Mouse (Mus musculus): ENCODE measurements around the gene Gorasp2.

DNA sequence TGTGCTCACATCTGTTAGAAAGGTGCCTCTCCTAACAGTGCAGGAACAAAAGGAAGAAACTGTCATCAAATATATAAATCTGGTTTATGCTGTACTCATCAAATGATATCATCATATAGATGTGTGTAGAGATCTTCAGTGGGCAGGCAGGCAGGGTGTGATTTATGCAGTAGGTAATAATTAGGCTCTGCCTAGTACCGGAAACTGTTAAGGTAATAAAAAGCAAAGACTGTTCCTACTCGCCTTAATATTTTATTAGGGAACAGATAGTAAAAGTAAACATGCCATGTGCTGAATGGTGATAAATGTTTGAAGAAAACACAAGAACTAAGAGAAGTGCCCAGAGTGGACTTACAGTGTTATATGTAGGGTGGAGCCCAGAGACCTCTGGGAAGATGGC lies 20.9 kb downstream of the Gorasp2 start:
- TF ChIP-seq CTCF (IDR thresholded peaks at IDR 0.05; ENCODE audit: control insufficient read depth, insufficient read depth, insufficient replicate concordance, low read depth, low read length) (no peak), POLR2A (IDR thresholded peaks at IDR 0.05; ENCODE audit: control insufficient read depth, low read depth, low read length) (no peak)

All from testis, adult 2 months (tissue).